Mouse (Mus musculus) olfactory bulb, adult 2 months (tissue): ENCODE results near the gene Asz1.

Experiments
- CTCF ChIP-seq: fragments of 200-500 bp; IDR thresholded peaks from 2 replicates; pipeline ENCODE4 v1.5.1; 2012; ENCODE audit warnings: low read depth, mild to moderate bottlenecking, low read length, moderate library complexity; ENCODE audit not compliant: insufficient read depth
- POLR2A ChIP-seq: fragments of 200-500 bp; IDR thresholded peaks from 2 replicates; pipeline ENCODE4 v1.6.1; 2012; ENCODE audit warnings: mild to moderate bottlenecking, low read depth, low read length, moderate library complexity; ENCODE audit not compliant: insufficient read depth

DNA sequence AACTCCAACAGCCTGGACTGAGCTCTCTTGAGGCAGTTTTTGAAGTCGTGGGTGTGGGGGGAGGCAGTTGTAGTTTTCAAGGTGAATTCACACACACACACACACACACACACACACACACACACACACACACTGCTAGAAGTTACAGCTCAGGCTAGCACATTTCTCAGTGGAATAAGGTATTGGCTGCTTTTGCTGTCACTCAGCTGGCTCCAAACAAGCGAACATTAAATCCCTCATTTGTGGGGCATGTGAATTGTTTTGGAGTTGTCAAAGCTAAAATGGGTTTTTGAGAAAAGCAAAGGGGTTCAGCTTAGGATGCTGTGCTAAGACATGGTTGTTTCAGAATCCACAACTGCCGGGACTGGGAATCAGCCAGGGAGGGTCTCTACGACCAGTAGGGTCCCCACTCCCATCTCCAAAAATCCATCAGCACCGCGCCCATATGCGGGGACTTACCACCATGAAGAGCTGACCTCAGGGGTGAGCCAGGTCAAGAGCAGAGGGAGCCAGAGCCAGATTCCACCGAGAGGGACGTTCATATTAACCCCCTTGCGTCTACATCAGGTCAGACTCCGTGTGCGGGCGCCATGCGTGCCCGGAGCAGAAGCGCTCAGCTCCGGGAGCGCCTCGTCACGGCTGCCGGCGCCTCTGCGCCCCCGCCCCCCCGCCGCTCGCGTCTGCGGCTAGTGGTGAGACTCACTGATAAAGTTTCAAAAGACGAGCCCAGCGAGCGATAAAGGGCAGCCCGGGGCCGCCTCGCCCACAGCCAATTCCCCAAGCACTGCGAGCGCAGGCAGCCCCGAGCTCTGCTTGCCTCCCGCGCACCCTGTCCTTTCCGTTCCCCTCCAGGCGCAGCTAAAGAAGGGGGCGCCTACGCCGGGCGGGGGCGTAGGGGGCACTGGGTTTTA is 78.9 kb downstream of the Asz1 start, which contains the start of gene Wnt2:
- TF ChIP-seq CTCF, result no peak
- no peak for TF ChIP-seq POLR2A
